Mouse (Mus musculus) olfactory bulb, adult 2 months (tissue): ENCODE results near the gene Ppard.

Source experiments
- CTCF ChIP-seq: fragments of 200-500 bp; IDR thresholded peaks from 2 replicates; pipeline ENCODE4 v1.5.1; 2012; ENCODE audit warnings: low read depth, mild to moderate bottlenecking, low read length, moderate library complexity; ENCODE audit not compliant: insufficient read depth
- POLR2A ChIP-seq: fragments of 200-500 bp; IDR thresholded peaks from 2 replicates; pipeline ENCODE4 v1.6.1; 2012; ENCODE audit warnings: mild to moderate bottlenecking, low read depth, low read length, moderate library complexity; ENCODE audit not compliant: insufficient read depth

DNA sequence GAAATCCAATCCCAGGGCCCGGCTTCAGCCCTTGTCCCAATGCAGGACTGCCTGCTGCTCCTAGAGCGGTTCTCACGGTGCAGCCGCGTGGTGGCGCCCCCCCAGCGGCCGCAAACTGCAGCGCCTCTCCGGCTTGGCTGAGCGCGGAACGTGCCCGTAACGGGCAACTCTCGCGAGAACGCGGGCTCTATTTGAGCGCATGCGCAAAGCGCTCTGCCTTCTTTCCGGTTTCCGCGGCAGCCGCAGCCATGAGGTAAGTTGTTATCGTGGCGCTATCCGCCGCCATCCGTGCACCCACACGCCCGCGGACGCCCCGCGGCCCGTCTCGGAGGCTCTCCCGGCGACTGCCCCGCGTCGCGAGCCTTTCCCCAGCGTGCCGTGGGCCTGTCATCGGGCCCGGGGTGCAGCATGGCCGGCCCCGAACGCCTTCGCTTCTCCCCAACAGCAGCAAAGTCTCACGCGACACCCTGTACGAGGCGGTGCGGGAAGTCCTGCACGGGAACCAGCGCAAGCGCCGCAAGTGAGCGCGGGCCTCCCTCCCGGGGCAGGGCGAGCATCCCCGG is 95.9 kb downstream of the Ppard start, which contains the start of gene Rpl10a:
- peak; percentile 89 for TF ChIP-seq POLR2A
- peak; percentile 75 for TF ChIP-seq CTCF
